Mouse (Mus musculus) heart, embryonic 14.5 days (tissue): ENCODE results near the gene Vmn1r122. TPM values are rescaled to one million over a fixed set of nuclear protein-coding genes. Genes with fewer than 3 reads are reported as not detected.
"Not testable (repeated sequence)": the region's sequence is repeated elsewhere in the genome, so short reads cannot be mapped to it uniquely, and the experiment has no call there.

Experiments used
- ATAC-seq: fragments of 200-750 bp; cut with Nextera tagmentation; 2 replicates; pipeline ENCODE4 v1.8.0; 2017; ENCODE audit warnings: low read depth, moderate TSS enrichment; ENCODE audit not compliant: insufficient number of reproducible peaks, insufficient read depth, low FRiP score
- H3K27ac ChIP-seq, 2 experiments: fragments of 200-500 bp in 1 of 2; fragments of 300-500 bp in 1 of 2; sonication (generic) in 1 of 2; replicated peaks in 1 of 2; 2 replicates each; pipeline ENCODE4 v1.5.1; 2012 to 2014; ENCODE audit warnings: low read depth in 2 of 2, low read length in 2 of 2, control low read depth in 1 of 2, mild to moderate bottlenecking in 1 of 2, mixed read lengths in 1 of 2; ENCODE audit not compliant: control insufficient read depth in 1 of 2, insufficient read depth in 1 of 2
- H3K27me3 ChIP-seq: fragments of 300-500 bp; sonication (generic); 2 replicates; pipeline ENCODE4 v1.6.1; 2014; ENCODE audit warnings: mild to moderate bottlenecking, low read length, control low read depth; ENCODE audit not compliant: control insufficient read depth, insufficient read depth
- H3K36me3 ChIP-seq: fragments of 300-500 bp; sonication (generic); 2 replicates; pipeline ENCODE4 v1.6.1; 2014; ENCODE audit warnings: mild to moderate bottlenecking, control low read depth, low read length, mixed read lengths; ENCODE audit not compliant: control insufficient read depth, insufficient read depth
- H3K4me1 ChIP-seq, 2 experiments: fragments of 200-500 bp in 1 of 2; fragments of 300-500 bp in 1 of 2; sonication (generic) in 1 of 2; 2 replicates each; pipeline ENCODE4 v1.6.1; 2012 to 2014; ENCODE audit warnings: low read length in 2 of 2, control low read depth in 1 of 2, mixed read lengths in 1 of 2; ENCODE audit not compliant: control insufficient read depth in 2 of 2, insufficient read depth in 2 of 2
- H3K4me2 ChIP-seq: fragments of 300-500 bp; sonication (generic); 2 replicates; pipeline ENCODE4 v1.6.1; 2014; ENCODE audit warnings: mild to moderate bottlenecking, low read length
- H3K4me3 ChIP-seq, 2 experiments: fragments of 200-500 bp in 1 of 2; fragments of 300-500 bp in 1 of 2; sonication (generic) in 1 of 2; 2 replicates each; pipeline ENCODE4 v1.5.1; 2012 to 2014; ENCODE audit warnings: low read length in 2 of 2, mild to moderate bottlenecking in 2 of 2, control low read depth in 1 of 2, low read depth in 1 of 2, moderate library complexity in 1 of 2; ENCODE audit not compliant: control insufficient read depth in 1 of 2, insufficient read depth in 1 of 2
- H3K9ac ChIP-seq: fragments of 300-500 bp; sonication (generic); 2 replicates; pipeline ENCODE4 v1.6.1; 2014; ENCODE audit warnings: mild to moderate bottlenecking, low read length
- H3K9me3 ChIP-seq: fragments of 300-500 bp; sonication (generic); 2 replicates; pipeline ENCODE4 v1.6.1; 2016; ENCODE audit warnings: low read length, control low read depth; ENCODE audit not compliant: control insufficient read depth
- WGBS: fragments of 180-500 bp; shearing (Covaris S2); extraction: QIAGEN DNeasy Blood & Tissue Kit; methylation state at CpG from one replicate; pipeline ENCODE4 v1.1.7; 2014; 5-methylcytosine and 5-hydroxymethylcytosine counted together
- polyA plus RNA-seq: library from polyadenylated mRNA; unstranded; fragments of >200 nt; fragmentation: Nextera tagmentation; extraction: Ambion mirVana; gene quantifications from 2 replicates; pipeline ENCODE4 v1.2.1, GENCODE M21; 2014

Vmn1r122 gene
- not detected in 2 replicates for polyA plus RNA-seq

DNA sequence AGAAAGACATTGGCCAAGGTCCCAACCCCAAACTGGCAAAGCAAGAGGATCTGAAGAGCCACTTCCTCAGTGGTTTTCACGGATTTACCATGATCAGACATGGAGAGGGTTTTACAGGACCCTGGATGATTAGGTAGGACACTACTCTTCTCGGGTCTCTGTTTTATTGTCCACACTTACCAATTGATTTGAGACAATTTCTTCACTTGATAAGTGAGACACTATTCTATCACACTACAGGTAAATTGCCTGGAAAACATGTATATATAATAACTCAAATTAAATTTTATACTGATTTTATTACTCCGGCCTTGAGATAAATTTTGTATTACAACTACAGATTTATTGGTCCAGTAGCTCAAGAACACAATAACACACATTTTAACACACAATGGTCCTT lies at the start of gene Vmn1r122:
TSS of gene Vmn1r122 (minus strand) at position 101 of the 400 bp plus-strand sequence.
- WGBS = 34% methylated on average over 2 of the region's 3 CpGs
- not testable (repeated sequence) for H3K4me2 ChIP-seq, H3K36me3 ChIP-seq, H3K4me3 ChIP-seq, H3K27ac ChIP-seq, H3K27me3 ChIP-seq, H3K9ac ChIP-seq, ATAC-seq, H3K4me1 ChIP-seq, H3K9me3 ChIP-seq

DNA sequence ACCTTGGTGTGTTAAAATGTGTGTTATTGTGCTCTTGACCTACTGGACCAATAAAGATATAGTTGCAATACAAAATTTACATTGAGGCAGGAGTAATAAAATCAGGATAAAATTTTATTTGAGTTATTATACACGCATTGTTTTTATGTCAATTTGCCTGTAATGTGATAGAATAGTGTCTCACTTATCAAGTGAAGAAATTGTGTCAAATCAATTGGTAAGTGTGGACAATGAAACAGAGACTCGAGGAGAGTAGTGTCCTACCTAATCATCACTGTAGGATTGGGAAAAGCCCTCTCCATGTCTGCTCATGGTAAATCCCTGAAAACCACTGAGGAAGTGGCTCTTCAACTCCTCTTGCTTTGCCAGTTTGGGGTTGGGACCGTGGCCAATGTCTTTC lies 28.0 kb upstream of the Vmn1r122 start, which contains the start of gene Vmn1r123:
TSS of gene Vmn1r123 (plus strand) at position 301 of the 400 bp plus-strand sequence.
- not testable (repeated sequence) for H3K27ac ChIP-seq, H3K9ac ChIP-seq, H3K27me3 ChIP-seq, H3K4me3 ChIP-seq, H3K9me3 ChIP-seq, ATAC-seq, H3K4me1 ChIP-seq, H3K36me3 ChIP-seq, H3K4me2 ChIP-seq
- 38% methylated on average over 1 of the region's 3 CpGs for WGBS

DNA sequence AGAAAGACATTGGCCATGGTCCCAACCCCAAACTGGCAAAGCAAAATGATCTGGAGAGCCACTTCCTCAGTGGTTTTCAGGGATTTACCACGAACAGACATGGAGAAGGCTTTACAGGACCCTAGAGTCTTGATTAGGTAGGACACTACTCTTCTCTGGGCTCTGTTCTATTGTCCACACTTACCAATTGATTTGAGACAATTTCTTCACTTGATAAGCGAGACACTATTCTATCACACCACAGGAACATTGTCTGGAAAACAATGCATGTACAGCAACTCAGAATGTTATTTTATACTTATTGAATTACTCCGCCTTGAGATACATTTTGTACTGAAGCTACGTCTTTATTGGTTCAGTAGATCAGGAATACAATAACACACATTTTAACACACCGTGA lies 35.5 kb downstream of the Vmn1r122 start, which contains the start of gene Vmn1r121:
TSS of gene Vmn1r121 (minus strand) at position 101 of the 400 bp plus-strand sequence.
- H3K9ac ChIP-seq, H3K4me3 ChIP-seq, H3K4me2 ChIP-seq, H3K27ac ChIP-seq, H3K27me3 ChIP-seq, H3K9me3 ChIP-seq, ATAC-seq, H3K36me3 ChIP-seq, H3K4me1 ChIP-seq: not testable (repeated sequence)
- WGBS = 63% methylated on average over 4 of the region's 5 CpGs

Other genes starting within 250 kb of the Vmn1r122 start
- gene Vmn1r118, start 221.8 kb downstream of the Vmn1r122 start, polyA plus RNA-seq = not detected in 2 replicates
- not detected in 2 replicates for gene Vmn1r119, start 121.7 kb downstream of the Vmn1r122 start, polyA plus RNA-seq
- gene Vmn1r120, start 80.3 kb downstream of the Vmn1r122 start, polyA plus RNA-seq = not detected in 2 replicates
- not detected in 2 replicates for gene Vmn1r121, start 35.6 kb downstream of the Vmn1r122 start, polyA plus RNA-seq
- not detected in 2 replicates for gene Vmn1r123, start 28.1 kb upstream of the Vmn1r122 start, polyA plus RNA-seq
- not detected in 2 replicates for gene Gm5157, start 56.3 kb upstream of the Vmn1r122 start, polyA plus RNA-seq
- not detected in 2 replicates for gene Vmn1r124, start 126.5 kb upstream of the Vmn1r122 start, polyA plus RNA-seq
- not detected in 2 replicates for gene Vmn1r125, start 138.1 kb upstream of the Vmn1r122 start, polyA plus RNA-seq
- not detected in 2 replicates for gene Vmn1r126, start 167.3 kb upstream of the Vmn1r122 start, polyA plus RNA-seq
- gene Vmn1r127, start 185.7 kb upstream of the Vmn1r122 start, polyA plus RNA-seq = not detected in 2 replicates
- gene Vmn1r128, start 215.2 kb upstream of the Vmn1r122 start, polyA plus RNA-seq = not detected in 2 replicates
- not detected in 2 replicates for gene Vmn1r129, start 227.2 kb upstream of the Vmn1r122 start, polyA plus RNA-seq